Mouse (Mus musculus) left cerebral cortex, adult 2 months (tissue): ENCODE results near the gene Taok1. TPM values are rescaled to one million over a fixed set of nuclear protein-coding genes. Genes with fewer than 3 reads are reported as not detected.
"Not testable (repeated sequence)": the region's sequence is repeated elsewhere in the genome, so short reads cannot be mapped to it uniquely, and the experiment has no call there.

ENCODE experiments used
- DNase-seq, 2 experiments: peaks; one replicate each; pipeline ENCODE4 v3.0.0; 2021 to 2022; ENCODE audit warnings: low spot score in 2 of 2, mixed read lengths in 1 of 2; ENCODE audit errors: extremely low spot score in 1 of 2
- H3K27ac ChIP-seq: fragments of 200-600 bp; 2 replicates; pipeline ENCODE4 v1.8.1; 2022
- H3K4me3 ChIP-seq: fragments of 200-600 bp; 2 replicates; pipeline ENCODE4 v1.8.1; 2022
- CTCF ChIP-seq: fragments of 200-600 bp; IDR thresholded peaks from 2 replicates; pipeline ENCODE4 v1.8.1; 2022; ENCODE audit warnings: antibody characterized with exemption, mild to moderate bottlenecking, moderate library complexity
- intact Hi-C: fragments of 180-260 bp; cut with DNase I; formaldehyde crosslinking; loops from one replicate; pipeline ENCODE4 v1.15.1; 2025
- total RNA-seq, 2 experiments: library from RNA; stranded (reverse); gene quantifications; 2 replicates each; pipeline ENCODE4 v1.2.3; 2021

Taok1 gene
- total RNA-seq, 2 experiments from 2014 or later = 105 TPM

GRCm38 (mm10) chr11:77545261-77545660 is 62.4 kb downstream of the Taok1 start:
- TF ChIP-seq CTCF = no peak
- Histone ChIP-seq H3K27ac (no peak overlapping the region), H3K4me3 (no peak overlapping the region)
- no peak for DNase-seq
- intact Hi-C loops = no loop called here

- Histone ChIP-seq H3K27ac (no peak overlapping the region), H3K4me3 (no peak overlapping the region)
- intact Hi-C loops = no loop called here
- no peak for DNase-seq
- TF ChIP-seq CTCF = no peak
These were observed 75.3 kb downstream of the Taok1 start for GRCm38 (mm10) chr11:77532202-77532846.

- Histone ChIP-seq H3K4me3 (no peak overlapping the region), H3K27ac (no peak overlapping the region)
- no peak for DNase-seq
- intact Hi-C loops = no loop called here
- TF ChIP-seq CTCF = no peak
These were observed 76.8 kb downstream of the Taok1 start for GRCm38 (mm10) chr11:77530862-77531261.

- Histone ChIP-seq H3K27ac (no peak overlapping the region), H3K4me3 (no peak overlapping the region)
- DNase-seq = no peak
- intact Hi-C loops = no loop called here
- no peak for TF ChIP-seq CTCF
These were observed 78.0 kb downstream of the Taok1 start for GRCm38 (mm10) chr11:77529644-77530043.

GRCm38 (mm10) chr11:77528420-77528819 is 79.2 kb downstream of the Taok1 start:
- intact Hi-C loops, H3K27ac ChIP-seq, DNase-seq, H3K4me3 ChIP-seq: not testable (repeated sequence)

GRCm38 (mm10) chr11:77525804-77526486 is 81.7 kb downstream of the Taok1 start:
- DNase-seq = no peak
- Histone ChIP-seq H3K4me3 (no peak overlapping the region), H3K27ac (no peak overlapping the region)
- intact Hi-C loops = no loop called here
- peak; percentile 6 for TF ChIP-seq CTCF

- intact Hi-C loops = no loop called here
- Histone ChIP-seq H3K4me3 (no peak overlapping the region), H3K27ac (no peak overlapping the region)
- no peak for TF ChIP-seq CTCF
- no peak for DNase-seq
These were observed 86.8 kb downstream of the Taok1 start for GRCm38 (mm10) chr11:77520601-77521529.

GRCm38 (mm10) chr11:77519043-77519442 is 88.6 kb downstream of the Taok1 start, which contains the start of gene Gm10392:
Gm10392 (minus strand) TSS chr11:77519198.
- no peak for TF ChIP-seq CTCF
- no peak for DNase-seq
- intact Hi-C loops = no loop called here

GRCm38 (mm10) chr11:77518051-77518798 is 89.4 kb downstream of the Taok1 start:
- peak overlapping the region; percentile 36; the same call in 1 of the 2 replicates for H3K27ac ChIP-seq
- intact Hi-C loops = no loop called here
- no peak for DNase-seq
- no peak for TF ChIP-seq CTCF
- no peak overlapping the region for H3K4me3 ChIP-seq

More at GRCm38 (mm10) chr11:77519043-77519442, 88.6 kb downstream of the Taok1 start, which contains the start of gene Gm10392:
- H3K4me3 ChIP-seq = no peak within 1 kb of the TSS
- H3K27ac ChIP-seq = peak within 1 kb of the TSS; percentile 36; the same call in 1 of the 2 replicates

GRCm38 (mm10) chr11:77516553-77517425 is 90.8 kb downstream of the Taok1 start:
- H3K27ac ChIP-seq = no peak overlapping the region
- H3K4me3 ChIP-seq = no peak overlapping the region
- DNase-seq = no peak
- intact Hi-C loops = no loop called here
- no peak for TF ChIP-seq CTCF
